Mouse (Mus musculus) ES-CJ7 (cell line): ENCODE measurements around the gene Cox10.

Source experiments
- DNase-seq: peaks from one replicate; pipeline ENCODE4 v3.0.0; 2011; ENCODE audit warnings: low read depth, low spot score

Cox10 gene

GRCm38 (mm10) chr11:64047432-64047831 is 31.8 kb downstream of the Cox10 start:
- no peak for DNase-seq

- no peak for DNase-seq
Observed at GRCm38 (mm10) chr11:64045041-64045440, 34.2 kb downstream of the Cox10 start.

GRCm38 (mm10) chr11:64044024-64044423 is 35.2 kb downstream of the Cox10 start:
- DNase-seq = no peak

- DNase-seq = no peak
Observed at GRCm38 (mm10) chr11:64041281-64041680, 38.0 kb downstream of the Cox10 start.

- no peak for DNase-seq
Observed at GRCm38 (mm10) chr11:64039600-64039999, 39.7 kb downstream of the Cox10 start.

GRCm38 (mm10) chr11:64037471-64038125 is 41.7 kb downstream of the Cox10 start:
- DNase-seq = no peak

GRCm38 (mm10) chr11:64036306-64036705 is 43.0 kb downstream of the Cox10 start:
- peak; percentile 19 for DNase-seq

- DNase-seq = no peak
Observed at GRCm38 (mm10) chr11:64035709-64036108, 43.6 kb downstream of the Cox10 start.

DNA sequence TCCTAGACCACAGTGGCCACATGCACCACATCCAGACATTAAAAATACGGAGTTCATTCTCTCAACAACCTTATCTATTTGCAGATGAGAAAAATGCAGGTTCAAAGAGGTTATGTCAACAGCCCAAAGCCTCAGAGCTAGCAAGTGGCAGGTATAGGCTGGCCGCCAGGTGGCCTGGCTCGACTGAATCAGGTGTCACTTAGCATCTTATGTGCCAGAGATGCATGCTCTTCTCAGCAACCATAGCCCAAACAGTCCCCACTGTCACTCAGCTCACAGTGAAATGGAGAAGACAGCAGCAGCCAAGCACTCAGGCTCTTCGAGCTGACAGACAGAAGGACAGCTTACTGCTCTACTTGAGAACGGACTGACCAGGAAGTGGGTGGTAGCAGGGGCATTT is 44.6 kb downstream of the Cox10 start:
- no peak for DNase-seq

- DNase-seq = peak; percentile 61
Observed at GRCm38 (mm10) chr11:64027423-64027822, 51.8 kb downstream of the Cox10 start.

DNA sequence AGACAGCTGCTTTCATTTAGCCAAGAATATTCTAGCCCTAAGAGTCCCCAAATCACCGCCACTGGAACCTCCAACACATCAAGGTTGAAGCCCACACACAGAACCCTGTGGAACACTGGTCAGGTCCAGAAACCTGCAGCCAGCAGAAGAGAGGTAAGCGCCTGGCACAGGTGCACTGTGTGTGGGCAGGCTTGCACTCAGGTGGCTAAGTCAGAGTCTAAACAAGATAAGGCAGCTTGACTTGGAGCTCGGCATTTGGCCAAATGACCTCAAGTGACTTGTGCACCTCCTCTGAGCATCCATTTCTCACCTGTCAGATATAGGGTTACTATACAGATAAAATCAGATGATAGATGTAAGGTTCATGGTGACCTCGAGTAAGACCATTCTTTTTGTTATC is 53.4 kb downstream of the Cox10 start:
- DNase-seq = no peak

GRCm38 (mm10) chr11:64024575-64024974 is 54.7 kb downstream of the Cox10 start:
- no peak for DNase-seq

GRCm38 (mm10) chr11:64023380-64023981 is 55.8 kb downstream of the Cox10 start:
- DNase-seq = no peak

GRCm38 (mm10) chr11:64022403-64023047 is 56.7 kb downstream of the Cox10 start:
- no peak for DNase-seq

DNA sequence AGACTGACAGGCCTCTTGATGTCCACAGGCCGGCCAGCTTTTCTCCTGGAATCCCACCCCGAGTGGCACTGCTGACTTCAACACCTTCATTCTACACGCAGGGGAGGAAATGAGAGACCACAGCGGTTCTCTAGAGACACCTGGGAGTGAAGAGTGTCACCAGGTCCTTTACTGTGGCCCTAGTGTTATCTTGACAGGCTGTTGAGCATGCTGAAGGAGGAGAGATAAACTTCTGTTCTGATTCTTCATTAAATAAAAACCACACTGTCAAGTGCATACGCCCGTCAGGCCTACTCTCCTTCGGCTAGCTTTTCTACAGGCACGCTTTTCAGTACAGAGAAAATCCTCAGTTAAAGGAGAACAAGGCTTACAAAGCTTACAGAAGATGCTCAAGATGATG is 60.0 kb downstream of the Cox10 start:
- DNase-seq = no peak

DNA sequence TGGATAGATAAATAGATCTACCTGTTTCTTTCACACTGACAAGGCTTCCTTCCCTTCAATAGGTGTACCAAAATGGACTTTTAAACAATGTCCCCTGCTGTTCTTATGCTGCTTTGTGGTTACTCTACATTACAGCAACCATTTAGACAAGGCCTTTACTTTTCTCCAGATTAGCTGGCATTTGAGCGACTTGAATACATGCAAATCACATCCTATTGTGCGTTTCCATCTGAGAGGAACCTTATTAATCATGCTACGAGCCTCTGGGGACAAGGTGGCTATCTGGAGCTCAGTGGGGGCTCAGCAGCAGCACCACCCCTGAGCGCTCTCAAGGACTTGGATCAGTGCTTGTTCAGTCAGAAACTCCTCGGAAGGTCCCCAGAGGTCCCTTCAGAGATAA is 61.1 kb downstream of the Cox10 start:
- no peak for DNase-seq

GRCm38 (mm10) chr11:64015309-64015708 is 64.0 kb downstream of the Cox10 start:
- DNase-seq = no peak

DNA sequence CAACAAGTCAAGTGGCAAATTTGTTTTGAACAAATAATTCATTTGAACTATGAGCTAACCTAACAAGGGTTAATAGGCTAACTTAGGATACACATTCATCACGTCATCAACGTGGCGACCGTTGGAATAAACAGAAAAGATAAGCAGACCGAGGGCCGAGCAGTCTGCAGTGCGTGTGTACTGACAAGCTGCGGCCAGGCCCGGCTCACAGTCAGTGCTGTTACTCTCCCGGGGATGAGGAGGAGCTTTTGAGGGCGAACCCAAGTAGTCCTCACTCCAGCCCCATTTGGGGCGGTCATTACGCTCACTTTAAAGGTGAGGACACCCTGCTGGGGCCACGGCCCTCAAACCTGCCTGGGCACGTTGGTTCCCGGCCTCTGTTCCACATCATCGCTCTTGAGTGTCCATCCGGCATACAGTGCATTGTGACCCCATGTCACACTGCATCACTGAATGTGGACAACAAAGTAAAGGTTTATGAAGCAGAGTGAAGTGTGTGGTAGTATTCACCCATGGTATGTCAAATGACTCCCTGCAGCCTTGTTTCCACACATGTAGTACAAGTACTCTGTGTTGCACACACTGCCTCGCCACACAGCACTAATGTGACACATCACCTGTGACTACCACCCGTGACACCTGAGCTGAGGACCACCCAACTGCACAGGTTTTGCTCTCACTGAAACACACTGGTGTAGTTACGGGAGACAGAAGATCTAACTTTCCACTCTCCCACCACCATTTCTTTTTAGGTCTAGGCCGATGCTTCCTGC is 68.4 kb downstream of the Cox10 start:
- no peak for DNase-seq

GRCm38 (mm10) chr11:64004152-64004551 is 75.1 kb downstream of the Cox10 start:
- no peak for DNase-seq

DNA sequence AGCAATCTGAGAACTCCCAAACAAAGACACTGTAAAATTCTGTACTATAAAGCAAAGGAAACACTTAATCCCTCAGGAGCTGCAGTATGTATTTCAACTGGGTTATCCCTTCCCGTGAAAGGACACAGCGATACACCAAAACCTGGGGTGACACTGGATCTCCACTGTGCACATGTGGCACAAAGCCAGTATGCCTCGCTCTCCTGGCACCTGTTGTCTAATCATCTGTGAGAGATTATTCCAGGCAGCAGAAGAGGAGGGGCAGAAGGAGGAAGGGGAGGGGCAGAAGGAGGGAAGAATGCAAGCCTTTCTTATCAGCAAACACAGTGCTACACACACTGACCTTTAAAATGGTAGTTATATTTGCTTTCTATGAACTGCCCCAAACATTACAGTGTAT is 75.8 kb downstream of the Cox10 start:
- DNase-seq = no peak

GRCm38 (mm10) chr11:64002629-64003028 is 76.6 kb downstream of the Cox10 start:
- DNase-seq = no peak

DNA sequence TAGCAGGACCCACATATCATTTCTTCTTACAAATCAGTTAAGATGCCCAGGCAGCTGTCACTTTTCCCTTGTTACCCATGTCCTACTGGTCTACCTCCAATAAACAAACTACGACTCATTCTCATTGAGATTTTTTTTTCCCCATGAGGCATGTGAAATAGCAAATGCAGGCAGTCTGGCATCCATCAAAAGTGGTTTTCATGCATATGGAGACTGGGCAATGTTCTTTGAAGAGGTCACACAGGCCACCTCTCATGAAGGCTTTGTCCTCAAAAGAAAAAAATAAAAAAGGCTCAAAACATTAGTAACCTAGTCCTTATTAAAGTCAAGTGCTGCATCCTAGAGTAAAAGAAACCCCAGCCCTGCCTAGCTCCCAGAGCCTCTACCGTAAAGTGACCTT is 78.2 kb downstream of the Cox10 start:
- no peak for DNase-seq
